Mouse (Mus musculus) kidney, embryonic 15.5 days (tissue): Measurements from ENCODE around the gene Rab3il1. TPM values are rescaled to one million over a fixed set of nuclear protein-coding genes. Genes with fewer than 3 reads are reported as not detected.

Experiments
- ATAC-seq: fragments of 200-750 bp; cut with Nextera tagmentation; replicated peaks from 2 replicates; pipeline ENCODE4 v1.8.0; 2017; ENCODE audit warnings: moderate TSS enrichment; ENCODE audit not compliant: low FRiP score
- H3K27ac ChIP-seq: fragments of 300-500 bp; sonication (generic); 2 replicates; pipeline ENCODE4 v1.5.1; 2015; ENCODE audit warnings: mild to moderate bottlenecking, inconsistent platforms
- H3K27me3 ChIP-seq: fragments of 300-500 bp; sonication (generic); 2 replicates; pipeline ENCODE4 v1.6.1; 2015; ENCODE audit warnings: inconsistent platforms
- H3K36me3 ChIP-seq: fragments of 300-500 bp; sonication (generic); 2 replicates; pipeline ENCODE4 v1.6.1; 2015; ENCODE audit warnings: inconsistent platforms
- H3K4me1 ChIP-seq: fragments of 300-500 bp; sonication (generic); 2 replicates; pipeline ENCODE4 v1.6.1; 2015; ENCODE audit warnings: inconsistent platforms
- H3K4me2 ChIP-seq: fragments of 300-500 bp; sonication (generic); 2 replicates; pipeline ENCODE4 v1.6.1; 2015; ENCODE audit warnings: moderate library complexity, mild to moderate bottlenecking, inconsistent platforms
- H3K4me3 ChIP-seq: fragments of 300-500 bp; sonication (generic); replicated peaks from 2 replicates; pipeline ENCODE4 v1.5.1; 2015; ENCODE audit warnings: mild to moderate bottlenecking, inconsistent platforms
- H3K9ac ChIP-seq: fragments of 300-500 bp; sonication (generic); 2 replicates; pipeline ENCODE4 v1.6.1; 2015; ENCODE audit warnings: mild to moderate bottlenecking, inconsistent platforms
- H3K9me3 ChIP-seq: fragments of 300-500 bp; sonication (generic); replicated peaks from 2 replicates; pipeline ENCODE4 v1.6.1; 2016; ENCODE audit warnings: inconsistent platforms
- WGBS: fragments of 180-500 bp; shearing (Covaris S2); methylation state at CpG from one replicate; pipeline ENCODE4 v1.1.7; 2015; ENCODE audit warnings: mixed read lengths; 5-methylcytosine and 5-hydroxymethylcytosine counted together
- polyA plus RNA-seq: library from polyadenylated mRNA; unstranded; fragments of >200 nt; fragmentation: Nextera tagmentation; extraction: Ambion mirVana; gene quantifications from 2 replicates; pipeline ENCODE4 v1.2.1, GENCODE M21; 2015

Gene Rab3il1
- polyA plus RNA-seq, 1 experiment from 2014 or later, result 34.3 TPM

DNA sequence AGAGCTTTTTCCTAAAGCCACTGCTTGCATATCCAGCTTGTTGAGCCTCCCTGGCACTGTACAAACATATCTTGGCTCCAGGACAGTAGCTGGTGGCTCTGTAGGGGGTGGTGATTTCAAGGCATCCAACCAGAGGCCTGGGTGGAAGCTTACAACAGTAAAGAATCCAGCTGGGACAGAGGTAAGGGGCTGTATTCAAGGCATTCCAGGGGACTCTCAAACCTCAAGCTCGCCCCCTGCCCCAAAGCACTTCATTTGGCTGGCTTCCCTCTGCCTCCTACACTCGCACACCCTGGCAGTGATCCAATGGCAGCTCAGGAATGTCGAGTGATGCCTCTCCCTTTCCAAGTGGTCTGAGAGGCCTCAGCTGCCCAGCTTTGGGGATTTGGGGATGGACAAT is 37.4 kb downstream of the Rab3il1 start:
- H3K9ac ChIP-seq, result no peak overlapping the region
- H3K9me3 ChIP-seq, result no peaks in the 10 kb centered on the region
- H3K4me3 ChIP-seq, result no peak overlapping the region
- peak overlapping the region; percentile 67 for H3K27ac ChIP-seq
- no peaks in the 10 kb centered on the region for H3K36me3 ChIP-seq
- 10% methylated on average over 3 of the region's 3 CpGs for WGBS
- no peak for ATAC-seq
- H3K4me1 ChIP-seq, result peaks cover 58% of the 10 kb centered on the region
- H3K4me2 ChIP-seq, result 0 out of 2 replicates have a peak overlapping the region, but pooled peaks have one; percentile 10
- no peaks in the 10 kb centered on the region for H3K27me3 ChIP-seq

DNA sequence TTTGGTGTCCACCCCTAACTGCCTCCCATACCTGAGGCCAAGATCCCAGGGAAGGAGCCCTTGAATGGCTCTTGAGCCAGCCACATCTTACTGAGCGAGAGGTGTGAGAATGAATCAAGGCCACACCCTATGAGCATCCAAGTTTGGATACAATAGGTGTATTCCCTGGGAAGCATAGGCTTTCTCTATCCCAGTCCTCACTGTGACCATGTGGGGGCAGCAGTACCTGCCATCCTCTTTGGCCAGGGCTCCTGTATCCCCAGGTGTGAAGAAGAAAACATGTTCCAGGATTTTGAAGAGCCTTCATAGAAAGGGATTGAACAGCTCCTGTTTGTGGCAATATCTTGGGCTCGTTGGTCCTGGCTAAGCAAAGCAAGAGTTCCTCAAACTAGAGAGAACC is 38.1 kb downstream of the Rab3il1 start:
- Histone ChIP-seq H3K4me1 (peaks cover 58% of the 10 kb centered on the region), H3K36me3 (no peaks in the 10 kb centered on the region), H3K27ac (no peak overlapping the region), H3K4me3 (no peak overlapping the region), H3K27me3 (no peaks in the 10 kb centered on the region), H3K4me2 (no peak overlapping the region), H3K9me3 (no peaks in the 10 kb centered on the region), H3K9ac (no peak overlapping the region)
- WGBS, result 85% methylated on average over 2 of the region's 2 CpGs
- no peak for ATAC-seq

DNA sequence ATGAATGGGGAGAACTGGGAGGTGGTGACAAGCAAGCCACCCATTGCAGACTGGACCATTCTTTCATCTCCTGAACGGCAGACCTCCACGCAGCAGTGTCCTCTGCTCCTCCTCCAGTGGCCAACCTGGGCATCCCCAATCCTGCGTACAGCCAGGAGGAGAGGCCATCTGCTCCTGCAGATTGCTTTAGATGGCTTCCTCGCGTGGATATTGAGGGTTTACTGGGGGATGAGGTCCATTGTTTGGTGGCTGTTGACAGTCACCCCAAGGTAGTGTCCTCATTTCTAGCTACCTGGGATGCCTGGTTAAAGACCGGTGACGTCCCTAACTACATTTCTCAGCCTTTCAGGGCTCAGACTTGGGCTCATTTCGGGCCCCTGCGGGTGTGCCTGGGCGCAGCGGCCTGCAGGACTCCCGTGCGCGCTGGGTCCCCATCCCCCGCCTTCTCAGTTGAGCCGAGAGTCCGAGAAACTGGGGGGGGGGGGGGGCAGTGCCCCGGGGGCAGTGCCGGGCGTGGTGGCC is 39.5 kb downstream of the Rab3il1 start:
- ATAC-seq, result no peak
- H3K27ac ChIP-seq, result peak overlapping the region; percentile 14; the same call in 1 of the 2 replicates
- no peaks in the 10 kb centered on the region for H3K36me3 ChIP-seq
- H3K4me2 ChIP-seq, result peak overlapping the region; percentile 94
- peak overlapping the region; percentile 59 for H3K4me3 ChIP-seq
- peaks cover 53% of the 10 kb centered on the region for H3K4me1 ChIP-seq
- H3K9me3 ChIP-seq, result no peaks in the 10 kb centered on the region
- 6% methylated on average over 20 of the region's 20 CpGs for WGBS
- H3K27me3 ChIP-seq, result no peaks in the 10 kb centered on the region
- peak overlapping the region; percentile 44 for H3K9ac ChIP-seq

GRCm38 (mm10) chr19:10041388-10042148 is 40.1 kb downstream of the Rab3il1 start, which contains the start of gene Fads3:
TSS of gene Fads3 (plus strand) at chr19:10041569.
- H3K9ac ChIP-seq, result peak within 1 kb of the TSS; percentile 44
- peak within 1 kb of the TSS; percentile 38 for H3K27ac ChIP-seq
- ATAC-seq, result peak; percentile 92
- H3K4me3 ChIP-seq, result peak within 1 kb of the TSS; percentile 59
- H3K27me3 ChIP-seq, result no peaks in the 10 kb centered on the region
- H3K4me2 ChIP-seq, result peak within 1 kb of the TSS; percentile 94
- H3K4me1 ChIP-seq, result peaks cover 57% of the 10 kb centered on the region
- H3K36me3 ChIP-seq, result no peaks in the 10 kb centered on the region
- under 1% methylated on average over 66 of the region's 69 CpGs for WGBS
- no peaks in the 10 kb centered on the region for H3K9me3 ChIP-seq

- Histone ChIP-seq H3K9me3 (no peaks in the 10 kb centered on the region), H3K27ac (no peak overlapping the region; the same call in 1 of the 2 replicates), H3K36me3 (no peaks in the 10 kb centered on the region), H3K4me1 (peaks cover 58% of the 10 kb centered on the region), H3K27me3 (no peaks in the 10 kb centered on the region), H3K4me2 (peak overlapping the region; percentile 94), H3K4me3 (peak overlapping the region; percentile 59), H3K9ac (peak overlapping the region; percentile 44)
- WGBS, result 57% methylated on average over 6 of the region's 6 CpGs
- 0 out of 2 replicates have a peak, but pooled peaks have one; percentile 0 for ATAC-seq
Measured at GRCm38 (mm10) chr19:10042232-10042631, 40.8 kb downstream of the Rab3il1 start.

DNA sequence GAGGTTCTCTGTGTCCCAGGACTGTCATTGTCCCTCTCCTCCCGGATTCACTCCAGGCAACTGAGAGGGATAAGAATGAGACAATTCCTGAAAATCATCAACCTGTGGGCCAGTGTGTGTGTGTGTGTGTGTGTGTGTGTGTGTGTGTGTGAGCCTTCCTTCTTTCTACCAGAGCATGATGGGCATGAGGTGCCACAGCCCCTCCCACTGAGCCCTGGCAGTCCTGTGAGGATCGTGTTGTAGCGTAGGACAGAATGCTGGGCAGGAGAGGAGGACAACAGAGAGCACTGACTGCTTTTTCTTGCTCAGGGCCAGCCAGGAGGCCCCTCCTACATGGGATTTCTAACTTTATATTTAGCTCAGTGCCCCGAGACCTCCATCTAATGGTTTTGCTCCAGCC is 41.3 kb downstream of the Rab3il1 start:
- WGBS, result 85% methylated on average over 4 of the region's 4 CpGs

DNA sequence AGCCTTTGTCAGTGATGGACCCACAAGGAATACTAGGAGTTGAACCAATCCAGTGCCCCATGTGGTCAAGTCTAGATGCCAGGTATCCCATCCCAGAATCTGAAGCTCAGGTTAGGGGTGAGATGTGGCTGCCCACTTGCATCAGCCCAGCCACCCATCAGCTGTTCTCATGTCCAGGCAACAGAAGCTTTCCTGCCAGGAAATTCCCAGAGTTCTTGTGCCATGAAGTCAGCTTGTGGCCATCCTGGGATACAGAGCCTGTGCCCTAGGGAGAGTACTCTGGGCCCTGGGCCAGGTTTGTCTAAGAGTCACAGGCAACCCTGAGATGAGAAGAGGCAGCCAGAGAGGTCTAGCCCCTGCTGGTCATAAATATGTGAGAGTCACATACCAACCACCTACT is 42.2 kb downstream of the Rab3il1 start:
- Histone ChIP-seq H3K27ac (no peak overlapping the region), H3K4me3 (no peak overlapping the region), H3K4me2 (peak overlapping the region; percentile 94)

More for the DNA sequence above, 41.3 kb downstream of the Rab3il1 start:
- no peaks in the 10 kb centered on the region for H3K9me3 ChIP-seq
- H3K27me3 ChIP-seq, result no peaks in the 10 kb centered on the region
- no peaks in the 10 kb centered on the region for H3K36me3 ChIP-seq
- H3K4me1 ChIP-seq, result peaks cover 52% of the 10 kb centered on the region
- no peak overlapping the region for H3K27ac ChIP-seq
- no peak overlapping the region for H3K9ac ChIP-seq
- no peak for ATAC-seq
- peak overlapping the region; percentile 94 for H3K4me2 ChIP-seq
- H3K4me3 ChIP-seq, result peak overlapping the region; percentile 59

DNA sequence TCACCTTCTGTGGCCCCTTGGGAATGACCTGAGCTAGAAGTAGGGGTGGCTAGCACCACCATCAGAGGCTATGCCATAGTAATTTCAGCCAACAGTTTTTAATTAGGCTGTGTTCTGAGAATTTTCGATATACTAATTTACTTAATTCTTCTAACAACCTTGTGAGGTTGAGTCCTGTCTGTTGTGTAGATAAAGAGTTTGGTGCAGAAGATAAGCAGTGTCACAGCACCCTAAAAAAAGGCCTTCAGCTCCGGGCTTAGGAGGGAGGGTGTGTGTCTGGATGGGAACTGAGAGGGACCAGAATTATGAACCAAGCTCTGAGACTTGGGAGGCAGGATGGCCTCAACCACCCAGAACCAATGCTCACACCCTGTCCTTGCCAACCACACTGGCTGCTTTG is 44.2 kb downstream of the Rab3il1 start:
- WGBS, result 87% methylated on average over 2 of the region's 2 CpGs
- H3K36me3 ChIP-seq, result no peaks in the 10 kb centered on the region
- no peaks in the 10 kb centered on the region for H3K27me3 ChIP-seq
- H3K4me1 ChIP-seq, result peaks cover 44% of the 10 kb centered on the region
- no peak overlapping the region for H3K9ac ChIP-seq
- no peak overlapping the region for H3K4me2 ChIP-seq
- H3K4me3 ChIP-seq, result no peak overlapping the region
- no peaks in the 10 kb centered on the region for H3K9me3 ChIP-seq
- no peak for ATAC-seq
- no peak overlapping the region for H3K27ac ChIP-seq

More for the DNA sequence above, 42.2 kb downstream of the Rab3il1 start:
- ATAC-seq, result no peak
- no peaks in the 10 kb centered on the region for H3K27me3 ChIP-seq
- H3K9ac ChIP-seq, result no peak overlapping the region
- H3K36me3 ChIP-seq, result no peaks in the 10 kb centered on the region
- H3K4me1 ChIP-seq, result peaks cover 46% of the 10 kb centered on the region
- H3K9me3 ChIP-seq, result no peaks in the 10 kb centered on the region

DNA sequence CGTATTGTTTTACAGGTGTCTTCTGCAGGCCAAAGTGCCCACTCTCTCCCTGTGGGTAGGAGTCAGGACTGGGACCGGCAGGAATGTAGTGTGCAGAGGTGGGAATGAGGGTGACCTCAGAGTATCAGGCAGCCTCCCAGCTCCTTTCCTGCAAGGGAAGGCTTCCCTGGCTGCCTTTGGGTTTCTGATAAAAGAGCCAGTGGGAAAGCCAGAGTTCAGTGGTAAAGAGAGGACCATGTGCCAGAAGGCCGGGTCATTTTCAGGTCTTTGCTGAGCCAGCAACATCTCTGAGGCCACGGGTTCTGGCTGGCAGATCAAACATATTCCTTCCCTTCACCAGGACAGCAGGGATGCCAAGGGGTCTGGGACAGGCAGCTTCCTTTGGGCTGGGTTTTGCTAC is 44.9 kb downstream of the Rab3il1 start:
- H3K27ac ChIP-seq, result no peak overlapping the region
- H3K4me2 ChIP-seq, result no peak overlapping the region
- H3K9me3 ChIP-seq, result no peaks in the 10 kb centered on the region
- H3K27me3 ChIP-seq, result no peaks in the 10 kb centered on the region
- peaks cover 38% of the 10 kb centered on the region for H3K4me1 ChIP-seq
- 46% methylated on average over 4 of the region's 4 CpGs for whole genome bisulfite sequencing
- no peak for ATAC-seq
- H3K36me3 ChIP-seq, result no peaks in the 10 kb centered on the region
- no peak overlapping the region for H3K9ac ChIP-seq
- no peak overlapping the region for H3K4me3 ChIP-seq

GRCm38 (mm10) chr19:10046983-10047382 is 45.5 kb downstream of the Rab3il1 start:
- Histone ChIP-seq H3K27ac (no peak overlapping the region), H3K36me3 (no peaks in the 10 kb centered on the region)
- WGBS, result 48% methylated on average over 3 of the region's 3 CpGs

DNA sequence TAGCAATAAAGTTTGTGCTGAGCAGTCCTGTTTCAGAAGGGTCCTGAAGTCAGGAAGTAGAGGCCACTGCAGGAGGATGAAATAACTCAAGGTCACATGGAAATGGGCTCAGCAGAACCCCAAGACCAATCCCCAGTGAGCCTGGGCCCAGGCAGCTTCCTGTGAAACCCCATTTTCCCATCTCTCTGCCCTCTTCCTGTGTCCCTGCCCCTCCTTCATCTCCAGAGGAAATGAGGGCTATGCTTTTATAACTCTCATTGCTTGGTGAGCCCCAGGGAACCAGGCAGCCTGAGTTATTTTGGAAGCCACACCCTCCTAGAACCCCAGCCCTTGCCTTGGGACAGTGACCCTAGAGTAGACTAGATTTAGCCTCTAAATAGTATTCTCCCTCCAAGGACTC is 48.1 kb downstream of the Rab3il1 start:
- H3K36me3 ChIP-seq, result peaks cover 20% of the 10 kb centered on the region; the same call in 1 of the 2 replicates
- H3K9me3 ChIP-seq, result no peaks in the 10 kb centered on the region
- peaks cover 15% of the 10 kb centered on the region for H3K4me1 ChIP-seq
- no peak overlapping the region for H3K9ac ChIP-seq
- no peak for ATAC-seq
- H3K27ac ChIP-seq, result no peak overlapping the region
- no peaks in the 10 kb centered on the region for H3K27me3 ChIP-seq
- no peak overlapping the region for H3K4me3 ChIP-seq
- no peak overlapping the region for H3K4me2 ChIP-seq

More at GRCm38 (mm10) chr19:10046983-10047382, 45.5 kb downstream of the Rab3il1 start:
- Histone ChIP-seq H3K4me1 (peaks cover 34% of the 10 kb centered on the region), H3K4me2 (no peak overlapping the region), H3K27me3 (no peaks in the 10 kb centered on the region), H3K9me3 (no peaks in the 10 kb centered on the region), H3K9ac (no peak overlapping the region), H3K4me3 (no peak overlapping the region)
- ATAC-seq, result no peak

DNA sequence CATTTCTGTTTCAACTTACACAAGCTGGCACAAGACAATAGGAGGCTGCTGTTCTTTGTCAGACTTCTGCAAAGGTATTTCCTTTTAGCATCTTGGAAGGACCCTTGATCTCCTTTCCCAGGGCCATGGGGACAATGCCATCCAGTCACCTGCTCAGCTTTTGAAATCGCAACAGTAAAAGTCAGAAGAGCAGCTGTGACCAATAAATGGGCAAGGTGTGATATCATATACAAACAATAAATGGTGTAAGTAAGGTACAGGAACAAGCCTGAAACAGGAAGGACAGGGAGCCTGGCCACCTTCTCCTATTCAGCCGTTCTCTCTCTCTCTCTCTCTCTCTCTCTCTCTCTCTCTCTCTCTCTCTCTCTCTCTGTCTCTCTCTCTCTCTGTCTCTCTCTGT is 49.0 kb downstream of the Rab3il1 start:
- WGBS, result 78% methylated on average over 2 of the region's 2 CpGs
- Histone ChIP-seq H3K4me1 (peaks cover 15% of the 10 kb centered on the region), H3K9me3 (no peaks in the 10 kb centered on the region), H3K27ac (no peak overlapping the region), H3K4me3 (no peak overlapping the region), H3K9ac (no peak overlapping the region), H3K36me3 (peaks cover 27% of the 10 kb centered on the region), H3K27me3 (no peaks in the 10 kb centered on the region), H3K4me2 (no peak overlapping the region)
- ATAC-seq, result no peak
